Mouse (Mus musculus) urinary bladder, adult 2 months (tissue): ENCODE results near the gene Gm2381. TPM values are rescaled to one million over a fixed set of nuclear protein-coding genes. Genes with fewer than 3 reads are reported as not detected.
"Not testable (repeated sequence)": the region's sequence is repeated elsewhere in the genome, so short reads cannot be mapped to it uniquely, and the experiment has no call there.

ENCODE experiments used
- DNase-seq: peaks from one replicate; pipeline ENCODE4 v3.0.0; 2022; ENCODE audit warnings: low spot score
- polyA plus RNA-seq: library from polyadenylated mRNA; depleted of rRNA; stranded (reverse); fragments of >200 nt; gene quantifications from 2 replicates; pipeline ENCODE4 v1.2.3, GENCODE M21; 2012; rRNA removed

The Gm2381 gene
- polyA plus RNA-seq = not detected in 2 replicates

GRCm38 (mm10) chr7:42866801-42867458, at the start of gene Gm2381:
Gene Gm2381, minus strand, starts transcription at chr7:42867234.
- not testable (repeated sequence) for DNase-seq

GRCm38 (mm10) chr7:42898067-42898466, 31.0 kb upstream of the Gm2381 start:
- DNase-seq = not testable (repeated sequence)

- no peak for DNase-seq
Observed at GRCm38 (mm10) chr7:42878090-42878489, 11.1 kb upstream of the Gm2381 start.

- DNase-seq = not testable (repeated sequence)
Observed at GRCm38 (mm10) chr7:42838366-42838765, 28.7 kb downstream of the Gm2381 start.

GRCm38 (mm10) chr7:42832221-42832620, 34.8 kb downstream of the Gm2381 start:
- DNase-seq = no peak

- DNase-seq = not testable (repeated sequence)
Observed at GRCm38 (mm10) chr7:42793425-42793824, 73.6 kb downstream of the Gm2381 start, which contains the start of gene Vmn2r62. Gene Vmn2r62, minus strand, starts transcription at chr7:42793525.

Other genes with a start within 250 kb of the Gm2381 start
- 3.0 and 3.1 TPM in 2 replicates for gene Zfp976, start 224.6 kb downstream of the Gm2381 start, polyA plus RNA-seq
- gene Zfp975, start 174.5 kb downstream of the Gm2381 start, polyA plus RNA-seq = 4.6 and 4.8 TPM in 2 replicates
- gene Gm17067, start 140.2 kb downstream of the Gm2381 start, polyA plus RNA-seq = not detected in 2 replicates
- not detected in 2 replicates for gene Vmn2r62, start 73.7 kb downstream of the Gm2381 start, polyA plus RNA-seq
- not detected in 2 replicates for gene Vmn2r63, start 66.6 kb upstream of the Gm2381 start, polyA plus RNA-seq
- gene Gm9268, start 151.5 kb upstream of the Gm2381 start, polyA plus RNA-seq = not detected in 2 replicates
- gene Zfp936, start 247.0 kb upstream of the Gm2381 start, polyA plus RNA-seq = not detected in 2 replicates